Mouse (Mus musculus) adrenal gland, postnatal 14 days (tissue): ENCODE measurements around the gene Nat10. TPM values are rescaled to one million over a fixed set of nuclear protein-coding genes. Genes with fewer than 3 reads are reported as not detected.
A peak's percentile ranks its signal among the peaks of the same experiment; 100 is the strongest.

Source experiments
- DNase-seq: peaks from one replicate; pipeline ENCODE4 v3.0.0; 2021; ENCODE audit warnings: mixed read lengths
- total RNA-seq: library from RNA; stranded (reverse); gene quantifications from 2 replicates; pipeline ENCODE4 v1.2.3, GENCODE M21; 2021

Gene Nat10
- total RNA-seq, 1 experiment from 2014 or later, result 40.4 TPM

- DNase-seq, result peak; percentile 72
These were observed 15.6 kb downstream of the Nat10 start for GRCm38 (mm10) chr2:103745481-103745880.

- peak; percentile 71 for DNase-seq
These were observed 17.1 kb downstream of the Nat10 start for GRCm38 (mm10) chr2:103743988-103744387.

DNA sequence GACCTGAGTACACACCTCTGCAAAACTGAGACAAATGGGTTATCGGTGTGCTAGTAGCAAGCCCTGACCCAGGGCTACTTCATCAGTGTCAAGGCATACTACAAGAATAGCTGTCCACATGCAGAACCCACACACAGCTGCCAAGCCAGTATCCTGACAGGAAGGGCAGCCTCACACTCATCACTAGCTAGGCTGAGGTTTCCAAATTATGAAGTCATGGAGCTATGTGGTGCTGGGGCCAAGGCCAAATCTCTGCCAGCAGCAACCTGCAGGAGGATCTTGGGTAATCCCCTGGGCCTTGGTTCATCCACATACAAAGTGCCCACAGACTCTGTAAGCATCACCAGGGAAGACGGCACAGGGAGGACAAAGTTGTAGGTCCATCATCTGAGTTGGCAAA is 17.5 kb downstream of the Nat10 start:
- peak; percentile 47 for DNase-seq

DNA sequence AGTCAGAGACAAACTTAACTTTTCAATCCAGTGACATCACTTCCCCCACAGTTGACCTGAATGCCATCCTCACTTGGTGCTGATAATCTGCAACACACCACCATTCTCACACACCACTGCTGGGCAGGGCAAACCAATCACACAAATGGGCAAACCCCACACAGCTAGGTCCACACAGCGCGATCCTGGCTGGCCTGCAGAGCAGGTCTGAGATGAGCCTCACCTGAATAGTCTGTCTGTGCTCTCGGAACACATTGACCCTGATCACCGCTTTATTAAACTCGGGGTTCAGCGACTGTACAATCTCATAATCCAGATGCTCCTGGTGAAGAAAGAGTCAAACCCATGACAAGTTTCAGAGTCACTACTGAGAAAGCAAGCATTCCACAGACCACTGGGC is 18.2 kb downstream of the Nat10 start:
- DNase-seq, result no peak

GRCm38 (mm10) chr2:103731423-103731822 is 29.6 kb downstream of the Nat10 start:
- DNase-seq, result no peak

DNA sequence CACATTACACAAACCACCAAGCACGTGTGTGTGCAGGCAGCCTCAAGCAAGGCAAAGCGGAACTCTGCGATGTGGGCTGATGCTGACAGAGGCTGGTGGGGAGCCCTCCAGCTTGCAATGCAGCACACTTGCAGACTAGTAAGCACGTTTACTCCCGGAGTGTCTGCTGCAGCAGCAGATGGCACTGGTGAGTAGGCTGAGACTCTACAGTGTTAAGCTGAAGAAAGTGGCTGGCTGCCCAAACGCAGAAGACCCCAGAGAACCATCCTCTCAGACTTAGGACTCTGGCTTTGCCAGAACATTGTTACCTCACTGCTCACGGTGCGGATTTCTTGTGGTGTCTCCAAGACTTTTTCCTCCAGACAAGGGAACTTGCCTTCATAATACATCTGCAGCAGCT is 30.1 kb downstream of the Nat10 start:
- no peak for DNase-seq

- DNase-seq, result no peak
These were observed 33.0 kb downstream of the Nat10 start for GRCm38 (mm10) chr2:103728027-103728540.

DNA sequence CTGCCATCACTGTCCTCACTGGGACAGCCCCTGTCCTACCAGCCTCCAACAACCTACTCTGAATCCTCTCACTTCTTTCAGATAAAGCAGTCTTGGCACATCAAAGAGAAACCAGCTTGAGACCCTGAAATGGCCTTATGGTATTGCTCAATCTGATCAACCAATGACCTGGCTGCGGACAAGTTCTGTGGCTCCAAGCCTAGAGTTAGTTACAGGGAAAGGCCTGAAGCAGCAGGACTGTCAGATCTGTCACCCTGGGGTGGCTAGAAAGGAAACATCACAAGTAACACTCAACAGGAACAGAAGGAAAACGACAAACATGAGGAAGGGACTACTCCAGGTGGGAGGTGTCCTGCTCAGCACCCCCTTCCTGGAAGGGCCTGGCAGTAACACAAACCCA is 36.5 kb downstream of the Nat10 start:
- no peak for DNase-seq

DNA sequence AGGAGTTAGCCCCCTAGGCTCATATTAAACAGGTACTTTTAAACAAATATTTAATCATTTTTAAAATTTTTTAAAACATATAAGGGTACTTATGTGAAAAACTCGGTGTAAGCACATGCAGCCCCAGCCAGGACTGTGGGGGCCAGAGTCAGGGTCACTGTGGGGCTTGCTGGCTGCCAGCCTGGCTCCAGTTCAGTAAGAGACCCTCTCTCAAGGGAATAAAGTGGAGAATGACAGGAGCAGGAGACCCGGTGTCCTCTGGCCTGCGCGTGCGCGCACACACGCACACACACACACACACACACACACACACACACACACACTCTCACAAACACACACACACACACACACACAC is 41.8 kb downstream of the Nat10 start:
- DNase-seq, result no peak

- DNase-seq, result peak; percentile 83
These were observed 42.3 kb downstream of the Nat10 start for GRCm38 (mm10) chr2:103718594-103719291.

DNA sequence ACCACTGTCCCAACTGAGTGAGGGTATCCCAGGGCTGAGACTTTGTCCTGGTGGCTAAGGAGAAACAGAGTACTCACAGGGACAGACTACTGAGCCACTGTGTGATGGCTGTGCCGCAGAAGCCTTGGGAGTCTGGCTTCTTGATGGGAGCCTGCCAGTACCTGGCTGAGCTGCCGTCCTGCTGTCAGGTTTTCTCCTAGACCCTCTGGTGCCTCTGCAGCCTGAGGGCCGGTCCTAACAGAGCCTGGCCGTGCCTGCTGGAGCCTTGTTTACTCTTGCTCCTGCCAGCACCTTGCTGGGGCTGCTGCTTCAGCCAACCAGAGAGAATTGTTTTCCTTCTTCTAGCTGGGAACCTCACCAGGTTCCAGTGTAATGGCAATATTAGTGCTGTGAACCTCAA is 46.7 kb downstream of the Nat10 start:
- DNase-seq, result no peak

GRCm38 (mm10) chr2:103713831-103714230 is 47.2 kb downstream of the Nat10 start:
- no peak for DNase-seq

DNA sequence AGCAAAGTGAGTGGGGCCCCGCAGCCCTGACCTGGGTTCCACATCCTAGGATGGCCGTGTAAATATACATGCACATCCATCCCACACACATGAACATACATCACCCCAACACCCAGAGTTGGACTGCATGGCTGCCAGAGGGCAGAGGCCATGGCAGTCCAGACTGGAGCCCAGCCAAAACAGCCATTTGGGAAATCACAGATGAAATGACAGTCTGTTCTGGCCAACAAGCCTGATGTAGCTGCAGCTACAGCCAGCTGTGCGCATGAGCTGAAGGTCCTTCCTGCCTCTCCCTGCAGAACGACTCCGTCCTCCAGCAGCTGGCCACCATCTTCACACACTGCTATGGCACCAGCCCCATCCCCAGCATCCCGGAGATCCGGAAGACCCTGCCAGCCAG is 50.2 kb downstream of the Nat10 start:
- peak; percentile 47 for DNase-seq

GRCm38 (mm10) chr2:103707056-103707776 is 53.9 kb downstream of the Nat10 start:
- DNase-seq, result no peak

- peak; percentile 87 for DNase-seq
These were observed 54.8 kb downstream of the Nat10 start for GRCm38 (mm10) chr2:103706226-103706625.

DNA sequence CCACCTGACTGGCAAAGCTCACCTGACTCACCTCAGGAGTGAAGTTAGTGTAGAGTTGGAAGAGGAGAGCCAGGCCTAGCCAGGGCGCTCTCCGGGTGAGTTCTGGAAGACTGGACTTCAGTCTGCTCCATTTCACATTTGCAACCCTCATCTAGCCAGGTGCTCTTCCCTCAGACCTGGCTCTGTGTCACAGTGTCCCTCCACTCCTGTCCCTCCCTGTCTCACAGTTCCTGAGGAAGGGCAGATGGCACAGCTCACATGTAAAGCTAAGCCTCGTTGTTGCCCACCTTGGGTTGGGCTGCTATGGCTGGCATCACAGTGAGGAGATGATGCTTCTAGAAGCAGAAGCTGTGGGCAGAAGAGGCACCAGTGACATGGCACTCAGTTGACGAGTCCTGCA is 55.2 kb downstream of the Nat10 start:
- DNase-seq, result no peak

DNA sequence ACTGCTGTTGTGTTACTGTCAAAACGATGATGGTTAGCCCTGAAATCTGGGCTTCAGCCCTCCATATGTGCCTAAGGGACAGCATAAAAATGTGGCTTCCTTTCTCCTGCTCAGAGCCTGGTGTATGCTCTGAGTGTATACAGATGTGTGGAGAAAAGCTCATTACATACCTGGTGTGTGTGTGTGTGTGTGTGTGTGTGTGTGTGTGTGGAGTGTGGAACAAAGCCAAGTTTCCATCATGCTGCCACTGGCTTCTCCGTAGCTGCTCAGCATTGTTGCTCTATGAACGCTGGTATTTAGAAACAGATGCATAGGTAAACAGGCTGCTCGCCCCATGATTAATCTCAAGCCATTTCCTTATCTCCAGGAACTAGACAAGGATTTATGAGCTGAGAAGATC is 57.2 kb downstream of the Nat10 start:
- no peak for DNase-seq

- DNase-seq, result no peak
These were observed 57.7 kb downstream of the Nat10 start for GRCm38 (mm10) chr2:103703336-103703735.

DNA sequence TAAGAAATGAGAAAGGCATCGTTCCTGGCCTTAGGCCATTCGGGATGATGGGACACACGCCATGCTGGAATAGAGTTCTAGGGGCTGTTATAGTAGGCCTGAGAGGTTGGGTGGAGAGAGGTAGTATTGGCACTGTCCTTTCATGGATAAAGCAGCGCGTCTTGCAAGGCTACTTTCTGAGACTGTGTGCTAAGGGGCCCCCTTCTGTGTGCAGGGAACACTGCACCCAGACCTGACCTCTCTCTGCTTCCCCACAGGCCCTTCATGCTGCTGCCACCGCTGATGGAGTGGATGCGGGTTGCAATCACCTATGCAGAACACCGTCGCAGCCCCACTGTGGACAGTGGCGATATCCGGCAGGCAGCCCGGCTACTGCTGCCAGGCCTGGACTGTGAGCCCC is 60.6 kb downstream of the Nat10 start:
- DNase-seq, result no peak

GRCm38 (mm10) chr2:103696177-103696576 is 64.9 kb downstream of the Nat10 start:
- peak; percentile 64 for DNase-seq

- no peak for DNase-seq
These were observed 66.1 kb downstream of the Nat10 start for GRCm38 (mm10) chr2:103694777-103695563.

DNA sequence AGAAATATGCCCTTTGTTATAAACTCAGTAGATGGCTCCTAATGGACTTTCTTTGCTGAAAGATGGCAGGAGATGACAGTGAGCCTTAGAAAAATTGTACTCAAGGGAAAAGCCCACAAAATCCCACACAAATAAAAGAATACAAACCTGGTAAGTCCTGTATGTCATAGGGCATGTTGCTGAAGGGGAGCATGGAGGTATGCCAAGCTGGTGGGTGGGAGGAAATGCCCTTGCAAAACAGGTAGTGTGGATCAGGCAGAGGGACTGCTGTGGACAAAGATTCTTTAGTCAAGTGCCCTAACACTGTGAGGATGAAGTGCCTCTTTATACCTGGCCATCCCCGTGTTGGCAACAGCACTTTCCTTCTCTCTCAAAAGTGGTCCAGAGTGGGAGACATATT is 68.3 kb downstream of the Nat10 start:
- DNase-seq, result no peak

DNA sequence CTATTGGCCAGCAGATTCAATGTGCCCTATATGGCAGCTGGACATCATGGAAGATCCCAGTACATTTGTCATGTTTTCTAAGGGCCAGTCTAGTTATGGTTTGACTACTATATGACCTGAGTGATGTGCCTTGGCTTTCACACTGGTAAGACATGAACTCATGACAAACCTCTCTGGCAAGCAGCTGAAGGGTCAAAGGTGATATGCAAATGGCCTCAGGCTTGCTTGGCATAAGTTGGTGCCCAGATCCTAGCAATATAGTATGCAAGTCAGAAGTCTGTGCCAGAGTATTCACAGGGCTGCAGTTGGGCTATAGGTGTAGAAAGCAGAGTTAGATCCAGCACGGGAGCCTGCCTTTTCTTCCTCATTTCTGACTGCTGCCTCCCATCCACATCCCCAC is 69.8 kb downstream of the Nat10 start:
- no peak for DNase-seq
